Mouse (Mus musculus): ENCODE data around the gene Slc22a14.

Slc22a14 gene

DNA sequence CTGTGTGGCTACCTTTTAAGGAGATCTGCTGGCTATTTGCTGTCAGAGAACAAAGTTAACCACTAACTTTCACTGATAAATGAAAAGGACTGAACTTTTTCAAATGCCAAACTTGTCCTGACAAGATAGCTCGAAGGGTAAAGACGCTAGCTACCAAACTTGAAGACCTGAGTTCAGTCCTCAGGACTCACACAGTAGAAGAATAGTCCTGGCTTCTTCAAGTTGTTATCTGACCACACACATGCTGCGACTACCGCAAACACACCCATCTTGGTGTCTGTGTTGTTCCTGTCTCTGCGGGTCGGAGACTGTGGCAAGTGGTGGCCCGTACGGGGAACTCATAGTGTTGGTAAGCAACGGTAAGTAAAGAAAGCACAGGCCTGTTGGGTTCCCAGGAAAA lies 161.7 kb downstream of the Slc22a14 start:
- no peak for DNase-seq (ENCODE audit: low spot score)

DNA sequence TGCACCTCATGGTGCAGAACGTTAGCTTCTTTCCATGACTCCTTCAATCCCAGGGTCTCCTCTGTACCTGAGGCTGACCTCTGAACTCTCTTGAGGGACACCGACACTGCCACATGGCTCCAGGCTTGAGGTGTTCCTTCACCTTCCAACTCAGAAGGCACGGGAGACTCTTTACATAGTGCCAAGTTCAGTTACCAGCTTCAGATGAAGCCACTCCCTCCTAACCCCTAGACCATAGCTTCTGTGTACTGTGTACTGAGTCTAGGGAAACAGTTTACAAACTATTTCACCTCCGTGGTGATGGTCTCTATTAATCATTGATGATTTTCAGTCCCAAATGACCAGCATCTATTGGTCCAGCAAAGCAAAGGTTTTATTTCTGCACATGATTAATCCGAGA lies 163.7 kb downstream of the Slc22a14 start:
- DNase-seq (ENCODE audit: low spot score): no peak

DNA sequence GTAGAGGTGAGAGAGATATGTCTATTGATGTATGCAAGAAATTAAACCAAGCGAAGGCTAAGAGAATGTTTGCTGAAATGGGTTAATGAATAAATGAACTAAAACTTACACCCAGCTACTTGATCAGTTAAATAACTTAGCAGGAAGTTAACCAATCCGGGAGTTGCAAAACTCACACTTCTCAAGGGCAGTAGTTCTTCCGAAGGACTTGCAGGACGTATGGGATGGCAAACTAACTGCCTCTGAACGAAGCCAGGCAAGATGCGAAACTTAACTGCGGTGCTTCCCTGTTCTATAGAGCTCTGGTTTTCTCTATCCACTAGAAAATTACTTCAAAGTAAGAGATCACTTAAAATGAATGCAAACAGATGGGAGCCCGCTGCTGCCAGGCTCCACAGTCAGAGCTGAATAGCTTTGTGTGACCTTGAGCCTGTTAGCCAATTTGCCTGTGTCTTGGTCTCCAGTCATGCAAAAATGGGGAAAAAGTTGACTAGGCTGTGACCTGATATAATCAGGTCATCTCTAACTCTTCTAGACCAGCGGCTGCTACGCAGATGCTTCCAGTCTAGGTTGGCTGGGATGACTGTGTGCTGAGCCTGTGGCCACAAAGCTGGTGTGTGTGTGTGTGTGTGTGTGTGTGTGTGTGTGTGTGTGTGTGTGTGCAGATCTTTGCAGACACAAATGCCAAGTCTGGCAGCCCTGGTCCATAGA lies 166.0 kb downstream of the Slc22a14 start:
- no peak for DNase-seq (ENCODE audit: low spot score)

DNA sequence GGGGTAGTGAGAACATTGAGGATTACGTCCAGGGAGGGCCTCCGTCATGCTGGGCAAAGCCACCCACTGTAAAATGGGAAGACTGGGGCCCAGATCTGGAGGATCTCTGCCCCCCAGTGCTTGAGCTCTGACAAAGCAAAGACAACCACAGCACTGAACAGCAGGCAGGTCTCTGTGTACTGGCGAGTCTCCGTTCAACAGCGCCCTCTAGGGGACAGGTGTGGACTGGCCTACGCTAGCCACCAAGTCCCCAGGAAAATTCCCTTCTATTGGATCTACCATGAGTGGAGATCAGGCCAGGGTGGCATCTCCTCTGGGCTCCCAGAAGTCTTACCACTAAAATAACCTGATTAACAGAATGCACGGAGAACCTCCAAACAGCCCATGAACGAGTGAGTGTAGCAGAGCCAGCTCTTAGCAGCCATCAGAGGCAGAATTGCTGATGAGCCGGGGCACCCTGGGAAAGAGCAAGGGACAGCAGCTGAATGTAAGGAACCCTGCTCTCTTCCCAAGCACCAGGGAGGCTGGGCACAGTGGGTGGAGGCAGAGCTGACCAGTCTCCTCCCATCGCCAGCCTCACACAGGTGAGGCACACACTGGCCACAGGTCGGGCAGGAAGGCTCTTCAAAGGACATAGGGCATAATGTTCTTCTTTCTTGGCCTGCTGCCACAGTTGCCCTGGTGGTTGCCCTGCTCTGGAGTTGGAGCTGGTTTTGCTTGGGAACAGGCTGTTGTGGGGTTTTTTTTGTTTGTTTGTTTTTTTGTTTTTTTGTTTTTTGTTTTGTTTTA lies 173.0 kb downstream of the Slc22a14 start:
- DNase-seq (ENCODE audit: low spot score): no peak

DNA sequence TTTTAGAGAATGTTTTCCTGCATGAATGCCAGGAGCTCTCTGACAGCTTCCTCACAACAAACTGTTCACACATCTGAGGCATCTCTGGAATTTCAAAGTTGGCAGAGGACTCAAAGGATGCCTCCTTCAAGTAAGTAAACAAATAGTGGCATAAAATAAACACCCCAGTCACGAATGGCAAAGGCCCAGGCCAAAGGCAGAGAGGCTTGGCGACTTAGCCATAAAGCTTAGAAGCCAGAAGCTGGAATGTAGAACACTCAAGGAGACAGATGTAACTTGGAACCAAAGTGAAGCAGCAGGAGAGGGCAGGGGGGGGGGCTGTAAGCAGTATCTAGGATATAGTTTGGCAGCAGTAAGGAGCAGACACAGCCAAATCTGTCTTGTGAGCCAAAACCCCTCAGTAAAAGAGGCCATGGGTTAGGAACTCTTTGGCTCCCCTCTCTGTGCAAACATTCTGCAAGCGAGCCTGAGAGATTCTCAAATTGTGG lies 184.1 kb downstream of the Slc22a14 start:
- DNase-seq (ENCODE audit: low spot score): no peak

DNA sequence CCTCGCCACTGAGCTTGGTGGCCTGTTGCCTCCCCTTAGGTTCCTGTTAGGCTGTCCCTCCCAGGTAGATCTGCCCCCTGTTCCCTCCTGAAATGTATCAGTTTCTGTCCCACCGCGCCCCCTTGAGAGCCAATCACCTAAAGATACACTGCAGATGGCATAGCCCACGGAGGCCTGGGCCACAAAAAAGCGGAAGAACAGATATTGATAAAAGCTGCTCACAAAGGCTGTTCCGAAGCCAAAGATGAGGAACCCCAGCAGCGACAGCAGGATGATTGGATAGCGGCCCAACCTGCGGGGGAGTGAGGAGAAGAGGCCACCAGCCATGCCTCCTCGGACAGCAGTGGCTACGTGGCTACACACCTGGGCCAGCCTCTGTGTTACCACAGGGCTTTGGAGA lies 186.1 kb downstream of the Slc22a14 start:
- no peak for DNase-seq (ENCODE audit: low spot score)

DNA sequence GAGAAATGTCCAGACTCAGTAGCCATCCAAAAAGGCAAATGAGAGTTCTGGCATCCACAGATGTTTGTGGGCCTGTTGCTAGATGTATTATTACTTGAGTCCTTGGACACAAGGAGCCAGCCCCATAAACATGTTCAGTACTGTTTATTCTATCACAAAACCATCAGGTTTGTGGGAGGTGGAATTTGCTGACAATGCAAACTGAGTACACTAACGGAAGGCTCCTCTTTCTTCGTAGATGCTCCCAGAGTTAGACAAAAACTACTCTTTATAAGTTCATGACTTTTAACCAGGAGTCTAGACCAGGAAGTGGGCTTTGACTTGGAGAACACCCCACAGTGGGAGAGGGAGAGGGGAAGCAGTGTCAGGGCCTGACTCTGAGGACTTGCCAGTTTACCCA lies 197.7 kb downstream of the Slc22a14 start:
- no peak for DNase-seq (ENCODE audit: low spot score)

DNA sequence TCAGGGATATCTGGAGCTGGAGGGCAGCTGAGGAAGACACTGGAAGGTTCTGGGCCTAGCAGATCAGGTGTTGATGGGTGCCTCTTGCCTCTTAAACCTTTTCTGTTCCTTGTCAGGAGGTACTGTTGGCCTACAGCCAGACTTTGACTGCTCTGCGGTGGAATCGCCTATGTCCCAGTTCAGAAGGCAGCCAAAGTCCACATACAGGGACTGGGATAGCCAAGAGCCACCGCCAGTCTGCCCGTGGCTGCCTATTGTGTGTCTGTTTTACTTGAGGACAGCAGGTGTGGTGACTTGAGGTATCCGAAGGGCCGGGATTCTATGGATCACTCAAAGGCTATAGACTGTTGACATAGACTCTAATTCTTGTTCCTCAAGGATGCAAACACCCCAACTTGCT lies 199.8 kb downstream of the Slc22a14 start:
- no peak for DNase-seq (ENCODE audit: low spot score)

DNA sequence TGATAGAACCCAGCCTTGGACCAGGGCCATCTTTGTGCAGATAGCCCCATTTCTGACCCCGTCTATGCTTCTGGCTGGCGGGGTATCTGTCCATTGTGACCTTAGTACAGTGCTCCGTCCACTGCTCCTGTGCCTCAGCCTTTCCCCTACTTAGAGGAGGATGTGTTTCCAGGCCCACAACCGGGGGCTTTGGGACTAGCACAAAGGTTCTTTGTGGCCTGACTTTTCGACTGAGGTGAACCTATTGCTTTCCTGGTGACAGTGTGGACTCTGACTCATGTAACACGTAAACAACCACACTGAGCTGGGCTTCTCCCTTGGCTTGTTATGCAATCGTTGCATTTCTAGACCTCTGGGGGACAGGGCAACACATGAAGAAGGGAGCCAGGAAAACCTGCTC lies 200.6 kb downstream of the Slc22a14 start:
- DNase-seq (ENCODE audit: low spot score): no peak

DNA sequence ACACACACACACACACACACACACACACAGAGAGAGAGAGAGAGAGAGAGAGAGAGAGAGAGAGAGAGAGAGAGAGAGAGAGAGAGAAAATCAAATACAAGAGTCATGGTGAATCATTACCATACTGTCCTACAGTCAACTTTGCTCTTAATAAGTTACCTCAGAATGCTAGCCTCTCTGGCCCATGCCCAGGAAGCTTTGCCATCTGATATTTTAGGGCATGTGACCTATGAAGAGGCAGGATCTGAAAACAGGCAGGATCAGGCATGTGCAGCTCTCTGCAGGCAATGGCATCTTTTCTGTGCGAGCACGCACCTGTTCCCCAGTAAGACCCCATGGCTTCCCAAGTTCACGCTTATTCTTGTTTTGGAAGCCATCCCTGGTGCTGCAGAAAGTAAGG lies 204.7 kb downstream of the Slc22a14 start:
- no peak for DNase-seq (ENCODE audit: low spot score)

DNA sequence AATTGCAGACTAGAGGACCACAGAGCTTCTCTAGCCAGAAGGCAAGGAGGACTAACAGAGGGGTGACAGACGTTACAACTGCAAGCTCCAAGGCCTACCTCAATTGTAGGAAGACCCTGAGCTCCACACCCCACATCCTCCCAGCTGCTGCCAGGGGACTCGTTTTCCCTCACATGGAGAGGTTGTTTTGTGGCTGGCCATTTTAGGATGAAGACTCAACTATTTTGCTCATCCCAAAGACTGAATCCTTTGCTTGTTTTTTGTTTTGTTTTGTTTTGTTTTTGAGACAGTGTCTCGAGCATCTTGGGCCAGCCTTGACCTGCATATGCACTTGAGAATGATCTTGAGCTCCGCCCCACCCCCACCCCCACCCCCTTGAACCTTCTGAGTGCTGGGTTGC lies 206.5 kb downstream of the Slc22a14 start, which contains the start of gene Gm47289:
Gene Gm47289 (plus strand): TSS at position 301 of the 400 bp plus-strand sequence.
- DNase-seq (ENCODE audit: low spot score): no peak

DNA sequence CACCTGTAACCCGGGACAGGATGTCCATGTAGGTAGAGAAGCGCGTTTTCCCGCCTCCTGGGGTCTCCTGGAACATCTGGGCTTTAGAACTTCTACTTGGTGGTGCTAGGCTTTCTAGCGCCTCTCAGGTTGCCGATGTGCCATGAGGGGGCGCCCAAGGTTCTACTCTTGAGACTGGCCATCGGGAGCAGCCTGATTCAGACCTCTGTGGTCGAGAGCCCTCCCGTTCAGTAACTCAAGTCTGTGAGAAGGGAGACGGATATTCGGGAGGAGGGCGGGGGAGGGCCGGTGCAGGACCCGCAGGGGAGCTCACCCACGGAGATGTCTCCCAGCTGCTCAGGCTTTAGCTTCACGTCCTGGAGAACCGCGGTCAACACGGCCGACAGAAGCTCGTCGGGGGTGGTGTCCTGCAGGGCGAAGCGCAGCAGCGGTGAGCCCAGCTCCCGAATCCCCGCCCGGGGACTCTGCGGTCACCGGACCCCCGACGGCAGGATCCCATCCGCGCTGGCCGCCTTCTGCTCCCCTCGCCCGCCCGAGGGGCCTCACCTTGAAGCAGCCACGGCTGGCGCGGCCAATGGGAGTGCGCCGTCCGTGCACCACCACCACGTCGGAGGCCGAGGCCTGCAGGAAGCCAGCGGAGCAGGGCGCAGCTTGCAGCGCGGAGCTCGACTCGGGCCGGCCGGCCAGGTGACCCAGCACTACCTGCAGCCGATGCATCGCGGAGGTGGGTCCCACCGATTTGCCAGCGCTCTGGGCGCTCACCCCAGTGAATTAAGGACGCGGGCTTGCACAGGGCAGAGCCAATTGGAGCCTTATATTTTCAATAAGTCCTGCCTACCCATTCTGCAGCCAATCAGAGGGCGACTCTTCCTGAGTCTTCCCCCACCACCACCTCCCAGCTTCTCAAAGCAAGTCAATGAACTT lies 208.8 kb downstream of the Slc22a14 start, which contains the start of gene Acaa1b:
Gene Acaa1b (minus strand): TSS at position 816 of the 924 bp plus-strand sequence.
- DNase-seq (ENCODE audit: low spot score): peak; percentile 65

DNA sequence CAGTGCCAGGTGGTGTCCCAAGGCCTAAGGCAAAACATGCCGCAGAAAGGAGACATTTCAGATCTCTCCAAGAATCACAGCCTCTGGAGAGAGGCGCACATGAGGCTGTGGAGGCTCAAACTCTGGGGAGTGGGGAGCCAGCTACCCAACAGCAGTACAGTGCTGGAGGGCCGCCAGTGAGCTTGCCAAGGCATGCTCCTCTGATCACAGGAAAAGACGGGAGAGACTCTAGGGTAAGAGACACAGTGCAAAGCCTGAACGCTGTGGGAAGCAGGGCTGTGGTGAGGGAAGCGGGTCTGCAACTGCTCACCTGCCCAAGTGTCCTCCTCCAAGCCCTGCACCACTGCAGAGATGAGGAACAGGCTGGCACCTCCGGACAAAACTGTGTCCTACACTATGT lies 209.5 kb downstream of the Slc22a14 start:
- DNase-seq (ENCODE audit: low spot score): no peak

DNA sequence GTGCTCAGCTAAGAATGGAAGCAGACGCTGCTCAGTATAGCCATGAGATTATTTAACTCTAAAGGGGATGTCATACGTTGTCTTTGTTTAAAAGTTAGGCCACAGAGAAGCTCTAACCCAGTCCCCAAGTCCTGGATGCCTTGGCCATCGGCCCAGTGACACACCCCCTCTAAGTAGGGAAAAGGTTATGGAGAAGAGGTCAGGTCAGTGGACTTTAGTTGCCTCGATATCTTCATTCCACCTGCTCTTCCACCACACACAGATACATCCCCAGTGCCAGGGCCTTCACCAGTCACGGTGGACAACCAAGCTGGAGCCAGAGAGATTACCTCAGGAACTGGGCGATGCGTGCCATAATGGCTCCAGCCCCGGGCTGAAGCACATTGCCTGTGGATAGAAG lies 209.9 kb downstream of the Slc22a14 start:
- no peak for DNase-seq (ENCODE audit: low spot score)

DNA sequence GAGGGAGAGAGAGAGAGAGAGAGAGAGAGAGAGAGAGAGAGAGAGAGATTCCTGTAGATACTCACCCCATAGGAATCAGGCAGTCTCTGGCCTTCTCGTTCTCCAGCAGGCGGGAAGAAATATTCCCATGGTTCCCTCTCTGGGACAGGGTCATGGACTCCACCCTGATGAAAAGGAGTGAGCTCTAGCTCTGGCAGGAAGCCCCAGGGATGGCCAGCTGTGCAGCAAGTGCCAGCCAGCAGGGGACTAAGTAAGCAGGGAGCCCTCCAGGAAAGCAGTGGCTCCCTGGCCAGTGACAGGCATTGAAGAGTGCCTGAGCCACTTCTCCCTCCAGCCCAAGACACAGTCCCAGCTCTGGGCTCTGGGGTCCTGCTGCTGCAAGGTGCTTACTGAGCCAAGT lies 213.6 kb downstream of the Slc22a14 start:
- no peak for DNase-seq (ENCODE audit: low spot score)

DNA sequence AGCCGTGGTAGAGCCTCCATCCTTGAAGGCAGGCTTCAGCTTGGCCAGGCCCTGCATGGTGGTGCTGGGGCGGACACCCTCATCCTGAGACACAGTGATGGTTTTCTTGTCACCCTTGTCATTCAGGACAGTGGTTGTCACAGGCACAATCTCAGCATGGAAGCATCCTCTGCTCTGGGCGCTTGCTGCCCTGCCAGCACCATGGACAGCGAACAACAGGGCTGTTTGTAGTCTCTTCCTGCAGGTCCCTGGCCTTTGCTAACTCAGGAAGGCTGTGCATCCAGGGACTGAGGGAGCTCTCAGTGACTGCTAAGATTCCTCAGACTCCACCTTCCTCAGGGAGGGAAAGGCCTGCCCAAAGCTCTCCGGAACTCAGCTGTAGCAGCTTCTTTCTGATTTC lies 215.8 kb downstream of the Slc22a14 start:
- peak; percentile 15 for DNase-seq (ENCODE audit: low spot score)

DNA sequence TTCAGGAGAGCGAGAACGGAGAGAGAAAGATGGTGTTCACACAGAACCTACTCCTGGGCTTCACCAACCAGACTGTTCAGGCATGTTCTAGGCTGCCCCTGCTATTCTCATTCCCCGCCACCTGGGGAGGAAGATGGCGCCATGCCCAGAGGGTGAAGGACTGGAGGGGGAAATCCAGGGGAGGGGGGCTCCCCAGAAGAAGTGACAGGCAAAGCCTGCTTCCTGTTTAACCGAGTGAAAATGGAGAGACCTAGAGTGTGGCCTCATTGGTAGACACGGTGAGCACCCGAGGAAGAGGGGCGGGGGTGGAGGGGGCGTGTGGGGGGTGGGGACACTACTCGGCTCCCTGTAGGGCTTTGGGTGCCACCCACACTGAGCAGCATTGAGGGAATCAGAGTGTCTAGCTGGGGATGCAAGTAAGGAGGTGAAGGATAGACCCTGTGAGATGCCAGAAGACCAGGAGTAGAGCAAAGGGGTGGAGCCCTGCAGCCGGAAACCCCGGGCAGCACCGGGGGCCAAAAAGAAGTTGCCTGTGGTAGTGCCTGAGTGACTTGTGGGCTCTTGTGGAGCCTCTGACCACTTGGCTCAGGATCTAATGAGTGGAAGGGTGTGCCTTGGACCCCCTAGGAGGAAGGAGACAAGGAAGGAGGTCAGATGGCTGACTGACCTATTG lies 219.1 kb downstream of the Slc22a14 start:
- DNase-seq (ENCODE audit: low spot score): no peak

DNA sequence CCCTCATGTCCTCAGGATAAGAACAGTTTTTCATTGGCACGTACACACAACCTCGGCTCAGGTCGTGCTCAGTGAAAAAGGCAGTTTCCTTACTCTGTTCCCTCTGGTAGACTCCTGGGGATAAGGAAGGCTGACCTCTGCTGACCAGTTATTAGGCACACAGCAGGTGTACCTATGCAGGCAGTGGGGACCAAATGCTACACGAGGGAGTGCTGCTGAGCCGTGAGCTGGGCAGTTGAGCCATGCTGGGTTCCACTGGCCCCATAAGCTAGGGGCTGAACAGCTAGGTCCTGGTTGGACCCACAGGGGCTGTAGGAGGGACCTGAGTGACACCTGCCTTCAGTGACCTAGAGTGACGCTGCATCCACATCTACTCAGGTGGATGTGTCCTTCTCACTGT lies 219.7 kb downstream of the Slc22a14 start:
- DNase-seq (ENCODE audit: low spot score): no peak

DNA sequence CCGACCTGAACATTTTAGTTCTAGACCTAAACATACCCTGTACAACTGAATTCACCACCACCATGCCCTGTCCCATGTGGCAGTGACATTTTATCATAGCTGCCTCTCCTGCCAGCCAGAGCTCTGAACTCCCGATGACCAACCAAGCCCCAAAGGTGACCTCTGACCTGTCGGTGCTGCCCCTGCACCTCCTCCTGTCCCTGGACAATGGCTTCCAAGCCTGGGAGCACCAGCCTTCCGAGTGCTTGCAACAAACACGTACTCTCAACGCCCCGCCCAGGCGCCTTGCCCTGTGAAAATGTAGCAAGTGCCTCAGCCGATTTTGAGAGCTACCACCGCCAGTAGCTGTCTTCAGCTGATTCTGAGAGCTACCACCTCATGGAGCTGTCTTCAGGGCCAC lies 220.2 kb downstream of the Slc22a14 start:
- DNase-seq (ENCODE audit: low spot score): no peak

DNA sequence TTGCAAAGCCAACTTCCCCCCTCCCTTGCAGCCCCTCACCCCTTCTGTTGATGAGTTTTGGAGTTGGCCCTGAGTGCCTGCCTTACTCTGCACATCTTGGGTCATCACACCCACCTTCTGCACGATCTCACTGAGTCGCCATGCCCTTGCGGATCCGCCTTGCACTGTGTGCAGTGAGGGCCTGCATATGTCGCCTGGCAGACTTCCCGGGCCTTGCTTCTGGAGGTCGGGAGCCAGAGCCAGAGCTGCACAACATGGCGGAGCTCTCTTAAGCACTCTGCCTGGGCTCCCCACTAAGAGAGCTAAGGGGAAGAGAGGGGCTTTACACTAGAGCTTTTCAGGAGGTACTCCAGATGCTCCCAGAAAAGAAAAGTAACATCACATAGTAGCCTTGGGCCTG lies 220.7 kb downstream of the Slc22a14 start:
- no peak for DNase-seq (ENCODE audit: low spot score)

DNA sequence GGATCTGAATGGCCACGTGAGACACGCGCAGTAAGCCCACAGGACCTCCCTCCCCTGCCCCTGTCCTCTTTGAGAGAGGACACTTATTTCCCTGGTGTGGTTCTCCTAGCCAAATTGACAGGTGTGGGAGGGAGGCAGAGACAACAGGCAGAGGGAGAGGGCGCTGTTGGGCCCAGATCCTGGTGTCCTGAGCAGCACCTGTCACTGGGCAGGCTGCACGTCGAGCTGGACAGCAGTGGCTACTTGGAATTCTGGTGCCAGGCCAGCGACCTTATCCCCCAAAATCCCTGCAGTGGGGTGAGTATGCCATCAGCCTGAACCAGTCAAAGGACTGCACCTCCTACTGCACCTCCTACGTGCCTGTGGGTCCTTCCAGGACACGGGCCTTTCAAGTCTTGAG lies 222.0 kb downstream of the Slc22a14 start:
- no peak for DNase-seq (ENCODE audit: low spot score)

DNA sequence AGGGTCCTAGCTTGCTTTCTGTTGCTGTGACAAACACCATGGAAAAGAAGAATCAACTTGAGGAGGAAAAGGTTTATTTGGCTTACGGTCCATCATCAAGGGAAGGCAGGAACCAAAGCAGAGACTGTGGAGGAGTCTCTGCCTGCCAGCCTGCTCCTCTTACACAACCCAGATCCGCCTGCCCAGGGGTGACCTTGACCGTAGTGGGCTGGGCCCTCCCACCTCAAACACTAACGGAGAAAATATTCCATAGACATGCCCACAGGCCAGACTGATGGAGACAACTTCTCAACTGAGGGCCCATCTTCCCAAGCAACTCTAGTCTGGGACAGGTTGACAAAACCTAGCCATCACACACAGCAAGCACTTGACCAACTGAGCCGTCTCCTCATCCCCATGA lies 223.3 kb downstream of the Slc22a14 start:
- DNase-seq (ENCODE audit: low spot score): no peak
